In genomic region chr17:32905239-32905638, GRCm38 (mm10) we compare ENCODE assay signal across 8 mouse cellular contexts. TPM values are rescaled to one million over a fixed set of nuclear protein-coding genes. Genes with fewer than 3 reads are reported as not detected.
DNase-seq lines count a peak whose midpoint lies in the region; ATAC-seq and TF ChIP-seq lines count a peak whose summit lies in the region.

No protein-coding gene starts in this region.

- no peak for TF ChIP-seq POLR2A in testis, adult 2 months (IDR thresholded peaks at IDR 0.05; ENCODE audit: control insufficient read depth, low read depth, low read length)

- no peaks in the 10 kb centered on the region for H3K9me3 ChIP-seq in forebrain, embryonic 13.5 days (replicated peaks)
- no peaks in the 10 kb centered on the region for H3K9me3 ChIP-seq in midbrain, embryonic 16.5 days (replicated peaks; ENCODE audit: control insufficient read depth, low read length, poor library complexity, severe bottlenecking)

- 17% methylated on average over 19 of the region's 19 CpGs for WGBS in forebrain, embryonic 13.5 days
- WGBS in midbrain, embryonic 16.5 days: 15% methylated on average over 19 of the region's 19 CpGs

- no peaks in the 10 kb centered on the region for H3K4me1 ChIP-seq in forebrain, embryonic 13.5 days
- H3K4me1 ChIP-seq in midbrain, embryonic 16.5 days (ENCODE audit: control insufficient read depth, insufficient read depth, low read length): no peaks in the 10 kb centered on the region
- H3K4me1 ChIP-seq in testis, adult 2 months (ENCODE audit: control insufficient read depth, insufficient read depth, low read length): no peaks in the 10 kb centered on the region; the same call in 1 of the 2 replicates

- no peak for ATAC-seq in forebrain, embryonic 13.5 days
- ATAC-seq in midbrain, embryonic 16.5 days: no peak

- peak in 1 of 2 experiments; percentile 12 for DNase-seq in left cerebral cortex, adult 2 months (ENCODE audit: extremely low spot score in 1 of 2, low spot score in 2 of 2)
- no peak for DNase-seq in left cerebral cortex, postnatal 36 days (ENCODE audit: low spot score in 2 of 2)
- peak; percentile 49 for DNase-seq in c-Kit-positive CD71-positive TER-119-positive erythroid progenitor cells, embryonic 14.5 days (ENCODE audit: low spot score)
- DNase-seq in induced T-regulatory cell, adult 2 months (ENCODE audit: low read depth): peak; percentile 78
- peak; percentile 66 for DNase-seq in liver

- H3K9ac ChIP-seq in forebrain, embryonic 13.5 days: peak overlapping the region; percentile 41; the same call in 1 of the 2 replicates
- H3K9ac ChIP-seq in midbrain, embryonic 16.5 days (ENCODE audit: low read depth, low read length): peak overlapping the region; percentile 55

- peaks cover 11% of the 10 kb centered on the region for H3K27me3 ChIP-seq in forebrain, embryonic 13.5 days
- no peaks in the 10 kb centered on the region for H3K27me3 ChIP-seq in midbrain, embryonic 16.5 days (ENCODE audit: control insufficient read depth, insufficient read depth, low read depth, low read length)
- no peaks in the 10 kb centered on the region for H3K27me3 ChIP-seq in testis, adult 2 months (ENCODE audit: control insufficient read depth, insufficient read depth, low read length)

- H3K36me3 ChIP-seq in forebrain, embryonic 13.5 days (ENCODE audit: poor library complexity, severe bottlenecking): no peaks in the 10 kb centered on the region
- no peaks in the 10 kb centered on the region for H3K36me3 ChIP-seq in midbrain, embryonic 16.5 days (ENCODE audit: control insufficient read depth, insufficient read depth, low read length)
- no peaks in the 10 kb centered on the region for H3K36me3 ChIP-seq in testis, adult 2 months (ENCODE audit: control insufficient read depth, insufficient read depth, low read length)

- intact Hi-C loops in left cerebral cortex, adult 2 months (cut with DNase I): no loop called here
- intact Hi-C loops in left cerebral cortex, postnatal 36 days (cut with DNase I): loop anchor here (5.0 kb wide), 1 partner anchor 47 kb away; no protein-coding TSS in a partner anchor

- TF ChIP-seq CTCF in left cerebral cortex, adult 2 months (IDR thresholded peaks at IDR 0.05): peak; percentile 62
- TF ChIP-seq CTCF in testis, adult 2 months (IDR thresholded peaks at IDR 0.05; ENCODE audit: control insufficient read depth, insufficient read depth, insufficient replicate concordance, low read depth, low read length): peak; percentile 76; the same call in 1 of the 2 replicates

- H3K4me3 ChIP-seq in left cerebral cortex, adult 2 months: no peak overlapping the region
- peak overlapping the region; percentile 11; the same call in 1 of the 2 replicates for H3K4me3 ChIP-seq in forebrain, embryonic 13.5 days
- peak overlapping the region; percentile 29 for H3K4me3 ChIP-seq in midbrain, embryonic 16.5 days (ENCODE audit: low read depth, low read length)
- no peak overlapping the region for H3K4me3 ChIP-seq in testis, adult 2 months (ENCODE audit: control insufficient read depth, low read depth, low read length)

- H3K4me2 ChIP-seq in forebrain, embryonic 13.5 days: peak overlapping the region; percentile 44
- H3K4me2 ChIP-seq in midbrain, embryonic 16.5 days (ENCODE audit: low read length): peak overlapping the region; percentile 59

- no peak overlapping the region for H3K27ac ChIP-seq in left cerebral cortex, adult 2 months
- H3K27ac ChIP-seq in forebrain, embryonic 13.5 days: no peak overlapping the region
- H3K27ac ChIP-seq in midbrain, embryonic 16.5 days (ENCODE audit: low read length): no peak overlapping the region
- H3K27ac ChIP-seq in testis, adult 2 months (ENCODE audit: control insufficient read depth, insufficient read depth, low read depth, low read length): no peak overlapping the region

RNA-seq across cellular contexts. Expression of gene Cyp4f14, which starts 11.9 kb away (rescaled TPM):
- total RNA-seq in left cerebral cortex, adult 2 months (2021): 1 to 10 TPM; 5.2 to 5.3 TPM
- 1 to 10 TPM; 5.5 to 5.6 TPM for total RNA-seq in left cerebral cortex, postnatal 36 days (2021)
- not detected in 2 replicates for polyA plus RNA-seq in forebrain, embryonic 13.5 days (2015; fragmentation: Nextera tagmentation; extraction: Ambion mirVana)
- 0.33 TPM in 1 of 2 replicates, not detected in the other for polyA plus RNA-seq in midbrain, embryonic 16.5 days (2015; fragmentation: Nextera tagmentation; extraction: Ambion mirVana)
- polyA plus RNA-seq in testis, adult 2 months (2012; rRNA removed): 0.77 and 1.1 TPM in 2 replicates

RNA-seq across cellular contexts. Expression of gene Zfp870, which starts 13.8 kb away (rescaled TPM):
- total RNA-seq in left cerebral cortex, adult 2 months (2021): 10 to 100 TPM in 1 of 2 experiments, 1 to 10 TPM in 1; 9.9 to 10.1 TPM
- total RNA-seq in left cerebral cortex, postnatal 36 days (2021): 1 to 10 TPM; 8.4 to 8.9 TPM
- polyA plus RNA-seq in forebrain, embryonic 13.5 days (2015; fragmentation: Nextera tagmentation; extraction: Ambion mirVana): 6.1 and 7.8 TPM in 2 replicates
- 8.3 and 9.0 TPM in 2 replicates for polyA plus RNA-seq in midbrain, embryonic 16.5 days (2015; fragmentation: Nextera tagmentation; extraction: Ambion mirVana)
- 0.30 TPM in 2 replicates for polyA plus RNA-seq in testis, adult 2 months (2012; rRNA removed)

RNA-seq across cellular contexts. Expression of gene Cyp4f13, which starts 42.0 kb away (rescaled TPM):
- 10 to 100 TPM; 16.8 to 20.7 TPM for total RNA-seq in left cerebral cortex, adult 2 months (2021)
- total RNA-seq in left cerebral cortex, postnatal 36 days (2021): 10 to 100 TPM; 17.2 to 21.7 TPM
- polyA plus RNA-seq in forebrain, embryonic 13.5 days (2015; fragmentation: Nextera tagmentation; extraction: Ambion mirVana): 5.6 and 6.0 TPM in 2 replicates
- 7.4 and 8.8 TPM in 2 replicates for polyA plus RNA-seq in midbrain, embryonic 16.5 days (2015; fragmentation: Nextera tagmentation; extraction: Ambion mirVana)
- 7.8 and 8.0 TPM in 2 replicates for polyA plus RNA-seq in testis, adult 2 months (2012; rRNA removed)

Comparison
In these comparisons a context has a peak if more than half of its experiments do, and no peak if none do; other contexts are left out.
1. DNase-seq: peak in c-Kit-positive CD71-positive TER-119-positive erythroid progenitor cells, embryonic 14.5 days (single experiment), induced T-regulatory cell, adult 2 months (single experiment) and liver (single experiment); none in left cerebral cortex, postnatal 36 days (0 of 2).
2. H3K4me3 ChIP-seq: peak in forebrain, embryonic 13.5 days (single experiment) and midbrain, embryonic 16.5 days (single experiment); none in left cerebral cortex, adult 2 months (single experiment) and testis, adult 2 months (single experiment).